Mouse (Mus musculus) liver, embryonic 11.5 days (tissue): ENCODE measurements around the gene Acsm1. TPM values are rescaled to one million over a fixed set of nuclear protein-coding genes. Genes with fewer than 3 reads are reported as not detected.

Source experiments
- ATAC-seq: fragments of 200-750 bp; cut with Nextera tagmentation; replicated peaks from 2 replicates; pipeline ENCODE4 v1.8.0; 2017; ENCODE audit warnings: moderate number of reproducible peaks, mild to moderate bottlenecking, moderate TSS enrichment, moderate library complexity; ENCODE audit not compliant: low FRiP score
- DNase-seq: peaks from one replicate; pipeline ENCODE4 v3.0.0-alpha.2; 2017; ENCODE audit warnings: low spot score
- H3K27ac ChIP-seq: fragments of 300-500 bp; sonication (generic); 2 replicates; pipeline ENCODE4 v1.5.1; 2014; ENCODE audit warnings: mild to moderate bottlenecking, low read depth, low read length, control low read depth
- H3K27me3 ChIP-seq: fragments of 300-500 bp; sonication (generic); replicated peaks from 2 replicates; pipeline ENCODE4 v1.6.1; 2014; ENCODE audit warnings: low read length, mixed read lengths; ENCODE audit not compliant: control insufficient read depth, insufficient read depth
- H3K36me3 ChIP-seq: fragments of 300-500 bp; sonication (generic); 2 replicates; pipeline ENCODE4 v1.6.1; 2014; ENCODE audit warnings: mild to moderate bottlenecking, low read length, moderate library complexity, mixed read lengths; ENCODE audit not compliant: control insufficient read depth, insufficient read depth
- H3K4me1 ChIP-seq: fragments of 300-500 bp; sonication (generic); replicated peaks from 2 replicates; pipeline ENCODE4 v1.6.1; 2014; ENCODE audit warnings: low read length, mixed read lengths; ENCODE audit not compliant: control insufficient read depth, insufficient read depth
- H3K4me2 ChIP-seq: fragments of 300-500 bp; sonication (generic); 2 replicates; pipeline ENCODE4 v1.6.1; 2014; ENCODE audit warnings: mild to moderate bottlenecking, control low read depth, moderate library complexity
- H3K4me3 ChIP-seq: fragments of 300-500 bp; sonication (generic); 2 replicates; pipeline ENCODE4 v1.5.1; 2014; ENCODE audit warnings: low read depth, low read length, control low read depth
- H3K9ac ChIP-seq: fragments of 300-500 bp; sonication (generic); 2 replicates; pipeline ENCODE4 v1.6.1; 2014; ENCODE audit warnings: low read depth, low read length, control low read depth
- H3K9me3 ChIP-seq: fragments of 300-500 bp; sonication (generic); 2 replicates; pipeline ENCODE4 v1.6.1; 2016; ENCODE audit warnings: low read length, inconsistent platforms, mixed read lengths; ENCODE audit not compliant: control insufficient read depth
- WGBS: fragments of 180-500 bp; shearing (Covaris S2); extraction: QIAGEN DNeasy Blood & Tissue Kit; methylation state at CpG from one replicate; pipeline ENCODE4 v1.1.7; 2014; 5-methylcytosine and 5-hydroxymethylcytosine counted together
- polyA plus RNA-seq: library from polyadenylated mRNA; unstranded; fragments of >200 nt; fragmentation: Nextera tagmentation; extraction: Ambion mirVana; gene quantifications from 2 replicates; pipeline ENCODE4 v1.2.1, GENCODE M21; 2014

Acsm1 gene
- polyA plus RNA-seq, 1 experiment from 2014 or later, result not detected

DNA sequence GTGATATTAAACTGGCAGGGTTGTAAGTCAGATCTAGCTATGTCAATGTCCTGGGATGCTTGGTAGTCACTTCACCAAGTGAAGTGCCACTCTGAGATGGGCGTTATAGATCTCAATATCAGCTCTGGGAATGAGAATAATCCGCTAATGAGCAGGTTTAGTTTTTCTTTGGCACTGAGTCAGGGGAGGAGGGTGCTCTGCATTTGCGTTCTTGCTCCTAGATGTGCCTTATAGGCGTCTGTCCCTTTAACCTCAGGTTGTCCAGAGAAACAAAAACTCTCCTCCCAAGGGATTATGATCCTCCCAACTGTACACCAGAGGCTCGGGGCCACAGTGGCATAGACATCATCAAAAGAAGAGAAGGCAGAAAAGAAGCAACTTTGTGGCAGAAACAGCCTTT lies 82.9 kb downstream of the Acsm1 start, which contains the start of gene Acsm4:
Gene Acsm4 (plus strand): TSS at position 301 of the 400 bp plus-strand sequence.
- Histone ChIP-seq H3K4me1 (no peaks in the 10 kb centered on the region), H3K4me2 (no peak within 1 kb of the TSS), H3K36me3 (no peaks in the 10 kb centered on the region), H3K9ac (no peak within 1 kb of the TSS), H3K27me3 (no peaks in the 10 kb centered on the region), H3K27ac (no peak within 1 kb of the TSS), H3K9me3 (no peaks in the 10 kb centered on the region), H3K4me3 (no peak within 1 kb of the TSS)
- ATAC-seq, result no peak
- WGBS, result 75% methylated on average over 5 of the region's 5 CpGs
- no peak for DNase-seq

DNA sequence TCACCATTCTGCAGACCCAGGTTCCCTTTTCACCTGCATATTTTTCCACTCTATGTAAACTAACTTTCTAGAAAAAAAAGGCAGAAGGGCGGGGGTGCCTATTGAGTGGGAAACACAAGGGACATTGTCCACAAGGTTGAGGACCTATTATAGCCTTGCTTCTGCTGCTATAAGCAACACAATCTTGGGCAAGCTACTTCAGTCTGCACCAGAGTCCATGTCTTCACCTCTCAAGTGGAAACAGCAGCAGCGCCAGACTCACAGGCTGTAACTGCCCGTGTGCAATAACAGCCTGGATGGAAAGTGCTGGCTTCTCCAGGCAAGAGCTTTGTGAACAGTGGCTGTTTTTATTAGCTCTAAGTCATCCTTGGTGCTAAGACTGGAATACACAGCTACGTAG lies 85.5 kb downstream of the Acsm1 start:
- DNase-seq, result no peak
- no peaks in the 10 kb centered on the region for H3K9me3 ChIP-seq
- no peak overlapping the region for H3K4me2 ChIP-seq
- no peak for ATAC-seq
- no peaks in the 10 kb centered on the region for H3K4me1 ChIP-seq
- WGBS, result 77% methylated on average over 4 of the region's 4 CpGs
- H3K27ac ChIP-seq, result no peak overlapping the region
- no peak overlapping the region for H3K4me3 ChIP-seq
- H3K36me3 ChIP-seq, result no peaks in the 10 kb centered on the region
- no peaks in the 10 kb centered on the region for H3K27me3 ChIP-seq
- H3K9ac ChIP-seq, result no peak overlapping the region

- no peak overlapping the region for H3K9ac ChIP-seq
- no peaks in the 10 kb centered on the region for H3K27me3 ChIP-seq
- H3K27ac ChIP-seq, result no peak overlapping the region
- no peaks in the 10 kb centered on the region for H3K4me1 ChIP-seq
- ATAC-seq (no peak), DNase-seq (no peak)
- WGBS, result 84% methylated on average over 1 of the region's 1 CpGs
- H3K4me3 ChIP-seq, result no peak overlapping the region
- H3K4me2 ChIP-seq, result no peak overlapping the region
- H3K9me3 ChIP-seq, result no peaks in the 10 kb centered on the region
- H3K36me3 ChIP-seq, result no peaks in the 10 kb centered on the region
Measured at GRCm38 (mm10) chr7:119694926-119695325, 88.1 kb downstream of the Acsm1 start.

Other genes starting within 250 kb of the Acsm1 start
- gene Gp2, start 147.7 kb upstream of the Acsm1 start, polyA plus RNA-seq, result not detected in 2 replicates
- not detected in 2 replicates for gene Umod, start 127.7 kb upstream of the Acsm1 start, polyA plus RNA-seq
- not detected in 2 replicates for gene Acsm5, start 87.6 kb upstream of the Acsm1 start, polyA plus RNA-seq
- gene Pdilt, start 83.5 kb upstream of the Acsm1 start, polyA plus RNA-seq, result not detected in 2 replicates
- gene Acsm2, start 52.7 kb upstream of the Acsm1 start, polyA plus RNA-seq, result not detected in 2 replicates
- gene Acsm4, start 83.0 kb downstream of the Acsm1 start, polyA plus RNA-seq, result not detected in 2 replicates
- 88.1 and 94.4 TPM in 2 replicates for gene Thumpd1, start 113.8 kb downstream of the Acsm1 start, polyA plus RNA-seq
- 0.27 and 0.43 TPM in 2 replicates for gene Acsm3, start 153.9 kb downstream of the Acsm1 start, polyA plus RNA-seq
- 16.3 and 19.2 TPM in 2 replicates for gene Rexo5, start 187.0 kb downstream of the Acsm1 start, polyA plus RNA-seq
- gene Eri2, start 187.0 kb downstream of the Acsm1 start, polyA plus RNA-seq, result 22.6 and 24.5 TPM in 2 replicates